Mouse (Mus musculus) CH12.LX (cell line): ENCODE results near the gene Ndufv3. TPM values are rescaled to one million over a fixed set of nuclear protein-coding genes. Genes with fewer than 3 reads are reported as not detected.
A peak's percentile ranks its signal among the peaks of the same experiment; 100 is the strongest.

Source experiments
- DNase-seq: peaks from one replicate; pipeline ENCODE4 v3.0.0-alpha.2; 2013; ENCODE audit errors: extremely low read depth
- H3K27ac ChIP-seq: 2 replicates; pipeline ENCODE4 v1.5.1; 2012; ENCODE audit warnings: low read depth, mild to moderate bottlenecking, control low read depth, moderate library complexity; ENCODE audit not compliant: insufficient read depth
- H3K27me3 ChIP-seq: replicated peaks from 2 replicates; pipeline ENCODE3; 2012; ENCODE audit warnings: inconsistent platforms
- H3K36me3 ChIP-seq, 2 experiments: replicated peaks in 1 of 2; 2 replicates each; pipeline versions ENCODE3 to v1.6.1; 2012; ENCODE audit warnings: inconsistent platforms in 1 of 2, low read length in 1 of 2, mild to moderate bottlenecking in 1 of 2, mixed read lengths in 1 of 2, moderate library complexity in 1 of 2; ENCODE audit not compliant: control insufficient read depth in 1 of 2, insufficient read depth in 1 of 2
- H3K4me1 ChIP-seq, 2 experiments: 2 replicates each; pipeline ENCODE4 v1.6.1; 2012; ENCODE audit warnings: inconsistent platforms in 1 of 2, moderate library complexity in 1 of 2; ENCODE audit not compliant: insufficient read depth in 2 of 2, control insufficient read depth in 1 of 2
- H3K4me2 ChIP-seq: 2 replicates; pipeline ENCODE4 v1.6.1; 2012; ENCODE audit warnings: low read depth, mild to moderate bottlenecking, control low read depth; ENCODE audit not compliant: poor library complexity, insufficient read depth, severe bottlenecking
- H3K4me3 ChIP-seq, 3 experiments: fragments of 150-350 bp in 1 of 3; sonication (generic) in 1 of 3; replicated peaks in 1 of 3; 2 replicates each; pipeline versions ENCODE3 to v1.5.1; 2011 to 2012; ENCODE audit warnings: low read depth in 2 of 3, low read length in 2 of 3, mild to moderate bottlenecking in 2 of 3, moderate library complexity in 2 of 3, control low read depth in 1 of 3, improper control_type of control experiment in 1 of 3, inconsistent platforms in 1 of 3, mixed read lengths in 1 of 3; ENCODE audit not compliant: poor library complexity in 1 of 3
- H3K79me2 ChIP-seq: replicated peaks from 2 replicates; pipeline ENCODE4 v1.6.1; 2012; ENCODE audit warnings: mild to moderate bottlenecking, moderate library complexity; ENCODE audit not compliant: control insufficient read depth, poor library complexity, insufficient read depth, severe bottlenecking; ENCODE audit errors: extremely low read depth
- H3K9ac ChIP-seq: 2 replicates; pipeline ENCODE4 v1.6.1; 2012; ENCODE audit warnings: low read depth, mild to moderate bottlenecking, control low read depth, moderate library complexity; ENCODE audit not compliant: insufficient read depth
- H3K9me3 ChIP-seq: replicated peaks from 2 replicates; pipeline ENCODE3; 2012; ENCODE audit warnings: low read length, inconsistent platforms, mixed read lengths
- BHLHE40 ChIP-seq: IDR thresholded peaks from 2 replicates; pipeline ENCODE4 v1.6.1; 2011; ENCODE audit warnings: mild to moderate bottlenecking, low read depth, low read length, improper control_type of control experiment
- CHD1 ChIP-seq: IDR thresholded peaks from 2 replicates; pipeline ENCODE4 v1.6.1; 2012; ENCODE audit warnings: low read depth, low read length, improper control_type of control experiment, inconsistent platforms
- CTCF ChIP-seq, 2 experiments: IDR thresholded peaks in 1 of 2; conservative IDR thresholded peaks in 1 of 2; 2 replicates each; pipeline ENCODE4 v1.5.1; 2011 to 2012; ENCODE audit warnings: low read depth in 2 of 2, low read length in 2 of 2, improper control_type of control experiment in 1 of 2, inconsistent platforms in 1 of 2, mild to moderate bottlenecking in 1 of 2, moderate library complexity in 1 of 2
- HCFC1 ChIP-seq: IDR thresholded peaks from 2 replicates; pipeline ENCODE4 v1.6.1; 2012; ENCODE audit warnings: low read depth, mild to moderate bottlenecking, inconsistent platforms, low read length, improper control_type of control experiment
- JUND ChIP-seq: conservative IDR thresholded peaks from 2 replicates; pipeline ENCODE4 v1.6.1; 2011; ENCODE audit warnings: low read depth, low read length, improper control_type of control experiment
- KAT2A ChIP-seq: IDR thresholded peaks from 2 replicates; pipeline ENCODE4 v1.6.1; 2012; ENCODE audit warnings: low read length, improper control_type of control experiment, inconsistent platforms; ENCODE audit not compliant: insufficient replicate concordance
- MEF2A ChIP-seq: IDR thresholded peaks from 2 replicates; pipeline ENCODE4 v1.6.1; 2014; ENCODE audit warnings: low read depth, mild to moderate bottlenecking, inconsistent platforms, low read length, improper control_type of control experiment, borderline replicate concordance
- MXI1 ChIP-seq: IDR thresholded peaks from 2 replicates; pipeline ENCODE4 v1.6.1; 2011; ENCODE audit warnings: mild to moderate bottlenecking, low read depth, low read length, improper control_type of control experiment
- POLR2A ChIP-seq: IDR thresholded peaks from 2 replicates; pipeline ENCODE4 v1.6.1; 2011; ENCODE audit warnings: low read depth, mild to moderate bottlenecking, improper control_type of control experiment, low read length
- RAD21 ChIP-seq: IDR thresholded peaks from 2 replicates; pipeline ENCODE4 v1.6.1; 2011; ENCODE audit warnings: low read depth, mild to moderate bottlenecking, low read length, improper control_type of control experiment, moderate library complexity
- TCF12 ChIP-seq: IDR thresholded peaks from 2 replicates; pipeline ENCODE4 v1.6.1; 2014; ENCODE audit warnings: low read depth, mild to moderate bottlenecking, inconsistent platforms, low read length, improper control_type of control experiment
- USF1 ChIP-seq: IDR thresholded peaks from 2 replicates; pipeline ENCODE4 v1.6.1; 2014; ENCODE audit warnings: low read depth, mild to moderate bottlenecking, inconsistent platforms, low read length, improper control_type of control experiment
- dilution Hi-C: fragments of 300-500 bp; cut with MboI; formaldehyde crosslinking; loops from 2 replicates; pipeline ENCODE4 v1.14.3; 2020; ENCODE audit warnings: low sequenced_read_pairs; ENCODE audit not compliant: extremely low pct_unique_long_range_greater_than_20kb, extremely low pct_ligation_motif_present
- in situ Hi-C: fragments of 300-500 bp; cut with MboI; formaldehyde crosslinking; loops from 3 replicates; pipeline ENCODE4 v1.14.3; 2019; ENCODE audit warnings: low sequenced_read_pairs, low pct_ligation_motif_present, low pct_unique_long_range_greater_than_20kb, mixed read lengths
- polyA plus RNA-seq: library from polyadenylated mRNA; unstranded; fragments of >175 nt; gene quantifications from 2 replicates; pipeline ENCODE4 v1.2.1, GENCODE M21; 2012; ENCODE audit warnings: low read depth; ENCODE audit not compliant: insufficient read length
- total RNA-seq, 2 experiments: library from RNA; depleted of rRNA; stranded (reverse); fragments of 300-350 nt in 1 of 2; fragments of >200 nt in 1 of 2; gene quantifications; 2 replicates each; pipeline ENCODE4 v1.2.3; 2012 to 2014

Ndufv3 gene
- total and polyA plus RNA-seq, 3 experiments, result 292 to 409 (median 298) TPM

DNA sequence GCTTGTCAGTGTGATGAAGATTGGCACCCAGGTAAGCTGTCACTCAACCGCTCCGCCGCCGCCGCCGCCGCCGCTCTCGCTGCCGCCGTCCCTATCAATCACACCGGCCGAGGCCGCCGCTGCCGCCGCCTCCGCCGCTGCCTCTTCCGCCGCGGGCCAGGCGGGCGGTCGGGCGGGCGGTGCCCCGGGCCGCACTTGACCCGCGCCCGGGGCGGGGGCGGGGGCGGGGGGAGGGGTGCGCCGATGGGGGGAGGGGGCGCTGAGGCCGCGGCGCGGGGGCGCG lies 44.9 kb downstream of the Ndufv3 start:
- H3K4me1 ChIP-seq, result peaks cover 7 to 33% of the 10 kb centered on the region in 2 experiments
- no peaks in the 10 kb centered on the region for H3K27me3 ChIP-seq
- no peak for TF ChIP-seq MEF2A
- TF ChIP-seq RAD21, result no peak
- no peak for TF ChIP-seq BHLHE40
- TF ChIP-seq USF1, result no peak
- no peak for TF ChIP-seq KAT2A
- TF ChIP-seq CHD1, result no peak
- no peak for TF ChIP-seq CTCF (conservative IDR thresholded peaks at IDR 0.05 in 1 of 2, IDR thresholded peaks at IDR 0.05 in 1 of 2; ENCODE audit: low read depth in 2 of 2, low read length in 2 of 2)
- 0 out of 2 replicates have a peak, but pooled peaks have one; percentile 20 for TF ChIP-seq TCF12
- no peaks in the 10 kb centered on the region for H3K9me3 ChIP-seq
- H3K4me3 ChIP-seq, result peak overlapping the region in 2 of 3 experiments; percentile 85 to 100
- in situ Hi-C loops (no loop called here), dilution Hi-C loops (no loop called here)
- no peak overlapping the region for H3K4me2 ChIP-seq
- peaks cover 25% of the 10 kb centered on the region for H3K79me2 ChIP-seq
- peaks cover 0 to 18% of the 10 kb centered on the region in 2 experiments for H3K36me3 ChIP-seq
- H3K27ac ChIP-seq, result peak overlapping the region; percentile 74
- H3K9ac ChIP-seq, result peak overlapping the region; percentile 92
- no peak for DNase-seq

DNA sequence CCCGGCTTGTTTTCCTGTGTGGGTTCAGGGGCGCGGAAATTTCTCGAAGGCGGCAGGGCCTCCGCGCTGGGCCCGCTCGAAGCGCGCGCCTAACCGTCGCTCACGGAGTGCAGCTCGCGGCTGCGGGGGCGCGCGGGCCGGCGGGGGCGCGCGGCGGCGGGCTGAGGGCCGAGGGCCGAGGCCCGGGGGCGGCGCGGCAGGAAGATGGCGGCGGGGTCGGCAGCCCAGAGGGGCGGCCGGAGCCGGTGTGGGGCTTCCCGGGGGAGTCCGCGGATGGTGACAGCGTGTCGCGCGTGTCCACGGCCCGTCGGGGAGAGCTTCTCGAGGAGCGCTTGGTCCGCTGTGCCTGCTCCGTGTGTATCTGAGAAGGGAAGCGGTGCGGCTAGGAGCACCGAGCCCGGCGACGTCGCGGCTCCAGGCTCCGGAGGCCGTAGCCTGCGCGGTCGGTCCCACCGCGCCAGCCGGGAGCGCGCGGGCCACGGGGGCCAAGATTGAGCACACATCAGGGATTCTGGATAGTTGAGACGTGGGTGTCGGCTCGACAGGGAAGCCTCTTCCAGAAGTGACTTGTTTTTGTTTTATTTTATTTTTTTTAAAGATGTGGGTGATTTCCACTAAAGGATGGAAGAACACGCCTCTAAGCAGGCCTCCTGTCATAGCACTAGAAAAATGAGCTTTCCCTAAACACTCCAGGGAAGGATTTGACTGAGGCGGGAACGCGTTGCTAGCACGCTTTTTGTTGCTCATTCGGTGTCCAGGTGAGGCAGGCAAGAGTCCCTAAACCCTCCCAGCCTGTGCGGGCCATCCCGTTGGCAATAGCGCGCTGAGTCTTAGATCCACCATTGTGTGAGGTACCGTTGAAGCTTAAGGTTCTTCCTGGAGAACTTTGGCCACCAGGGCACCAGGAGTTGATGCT lies 45.5 kb downstream of the Ndufv3 start:
- peak overlapping the region; percentile 70 to 100 (median 85) for H3K4me3 ChIP-seq
- no peaks in the 10 kb centered on the region for H3K27me3 ChIP-seq
- H3K4me2 ChIP-seq, result peak overlapping the region; percentile 95
- peak overlapping the region; percentile 92 for H3K9ac ChIP-seq
- H3K36me3 ChIP-seq, result peaks cover 0 to 18% of the 10 kb centered on the region in 2 experiments
- H3K79me2 ChIP-seq, result peaks cover 25% of the 10 kb centered on the region
- no peaks in the 10 kb centered on the region for H3K9me3 ChIP-seq
- dilution Hi-C loops, result no loop called here
- in situ Hi-C loops, result no loop called here
- H3K27ac ChIP-seq, result peak overlapping the region; percentile 74
- DNase-seq, result peak; percentile 47
- TF ChIP-seq POLR2A (peak; percentile 55; the same call in 1 of the 2 replicates), JUND (no peak), CTCF (conservative IDR thresholded peaks at IDR 0.05 in 1 of 2, IDR thresholded peaks at IDR 0.05 in 1 of 2; ENCODE audit: low read depth in 2 of 2, low read length in 2 of 2) (0 out of 4 replicates have a peak, but pooled peaks of 1 of the 2 experiments have one; percentile 2), MXI1 (peak; percentile 45; the same call in 1 of the 2 replicates), HCFC1 (no peak), MEF2A (no peak)
- H3K4me1 ChIP-seq, result peaks cover 7 to 27% of the 10 kb centered on the region in 2 experiments
